Mouse (Mus musculus): ENCODE measurements around the gene Cox15.

DNA sequence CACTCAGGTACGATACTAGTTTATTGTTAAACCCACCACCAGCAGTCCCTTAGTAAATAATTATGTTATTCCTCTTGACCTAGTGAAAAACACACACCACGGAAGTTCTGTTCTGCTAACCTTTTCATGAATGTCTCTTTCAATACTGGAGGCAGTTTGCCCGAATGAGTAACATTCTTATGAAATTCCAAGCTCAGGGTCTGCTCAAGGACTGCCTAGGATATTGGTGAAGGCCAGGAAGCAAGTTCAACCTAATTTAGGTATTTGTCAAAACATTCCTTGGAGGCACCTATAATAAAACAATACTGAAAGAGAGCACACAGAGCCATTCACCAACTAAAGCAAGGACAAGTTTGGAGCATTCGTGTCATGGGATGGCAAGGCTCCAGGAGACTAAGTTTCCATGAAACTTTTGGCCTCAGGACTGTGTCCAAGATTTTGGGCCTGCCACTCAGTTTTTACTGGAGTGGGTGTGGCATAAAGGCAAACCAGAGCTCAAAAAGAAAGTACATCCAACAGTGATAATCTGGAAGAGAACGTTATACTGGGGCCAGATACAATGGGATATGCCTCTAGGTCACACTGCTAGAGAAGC, 16.7 kb upstream of the Cox15 start:
- TF ChIP-seq CTCF (IDR thresholded peaks at IDR 0.05), result no peak
- TF ChIP-seq EP300 (IDR thresholded peaks at IDR 0.05), result no peak

Data from lung, postnatal 0 days (tissue).